Mouse (Mus musculus) CH12.LX (cell line): ENCODE data around the gene B3galt5.

Source experiments
- CHD2 ChIP-seq: IDR thresholded peaks from 2 replicates; pipeline ENCODE4 v1.6.1; 2011; ENCODE audit warnings: low read length, improper control_type of control experiment
- CTCF ChIP-seq, 2 experiments: IDR thresholded peaks in 1 of 2; conservative IDR thresholded peaks in 1 of 2; 2 replicates each; pipeline ENCODE4 v1.5.1; 2011 to 2012; ENCODE audit warnings: low read depth in 2 of 2, low read length in 2 of 2, improper control_type of control experiment in 1 of 2, inconsistent platforms in 1 of 2, mild to moderate bottlenecking in 1 of 2, moderate library complexity in 1 of 2
- E2F4 ChIP-seq: IDR thresholded peaks from 2 replicates; pipeline ENCODE4 v1.6.1; 2011; ENCODE audit warnings: low read depth, low read length, improper control_type of control experiment; ENCODE audit not compliant: insufficient replicate concordance
- ELF1 ChIP-seq: IDR thresholded peaks from 2 replicates; pipeline ENCODE4 v1.6.1; 2014; ENCODE audit warnings: low read depth, mild to moderate bottlenecking, inconsistent platforms, low read length, improper control_type of control experiment
- EP300 ChIP-seq: IDR thresholded peaks from 2 replicates; pipeline ENCODE4 v1.6.1; 2011; ENCODE audit warnings: low read length, improper control_type of control experiment
- MAX ChIP-seq: IDR thresholded peaks from 2 replicates; pipeline ENCODE4 v1.6.1; 2011; ENCODE audit warnings: low read length, improper control_type of control experiment
- MAZ ChIP-seq: IDR thresholded peaks from 2 replicates; pipeline ENCODE4 v1.6.1; 2012; ENCODE audit warnings: low read depth, mild to moderate bottlenecking, inconsistent platforms, low read length, improper control_type of control experiment, moderate library complexity
- POLR2A ChIP-seq: IDR thresholded peaks from 2 replicates; pipeline ENCODE4 v1.6.1; 2011; ENCODE audit warnings: low read depth, mild to moderate bottlenecking, improper control_type of control experiment, low read length
- USF1 ChIP-seq: IDR thresholded peaks from 2 replicates; pipeline ENCODE4 v1.6.1; 2014; ENCODE audit warnings: low read depth, mild to moderate bottlenecking, inconsistent platforms, low read length, improper control_type of control experiment
- ZC3H11A ChIP-seq: IDR thresholded peaks from 2 replicates; pipeline ENCODE4 v1.6.1; 2012; ENCODE audit warnings: low read depth, mild to moderate bottlenecking, inconsistent platforms, low read length, improper control_type of control experiment

DNA sequence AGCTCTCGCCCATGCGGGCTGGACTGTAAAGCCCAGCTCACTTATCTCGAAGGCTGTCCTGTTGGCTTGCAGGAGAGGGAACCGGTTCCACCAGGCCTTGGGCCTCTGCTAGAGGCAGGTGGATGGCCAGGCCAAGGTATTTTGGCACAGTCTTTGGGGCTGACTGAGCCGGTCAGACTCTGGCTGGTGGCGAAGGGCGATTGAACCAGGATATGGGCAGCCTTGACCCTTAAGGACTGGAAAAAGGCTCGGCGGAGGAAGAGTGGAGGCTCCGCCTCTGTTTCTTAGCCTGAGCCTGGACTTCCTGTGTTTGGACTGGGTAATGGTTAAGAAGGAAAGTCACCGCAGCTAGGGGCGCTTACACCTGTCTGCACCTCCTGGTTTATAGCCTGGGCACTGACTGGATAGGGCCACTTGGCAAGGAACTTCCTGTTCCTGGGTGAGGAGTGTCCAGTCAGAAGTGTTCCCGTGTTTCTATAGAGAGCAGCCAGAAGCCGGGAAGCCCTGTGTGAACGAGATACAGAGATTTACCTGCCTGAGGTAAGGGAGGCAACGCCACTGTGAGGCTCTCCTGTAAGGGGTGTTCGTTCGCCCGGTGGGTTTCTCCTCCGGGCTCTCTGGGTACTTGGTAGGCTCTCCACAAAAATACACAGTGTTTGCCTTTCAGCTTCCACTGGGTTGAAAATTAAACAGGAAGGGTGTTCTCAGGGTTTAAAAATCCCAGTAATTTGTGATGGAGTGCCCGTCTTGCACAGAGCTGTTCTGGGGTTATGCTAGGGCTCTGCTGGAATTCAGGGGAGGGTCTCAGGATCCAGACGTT, 125.9 kb downstream of the B3galt5 start:
- TF ChIP-seq CTCF (conservative IDR thresholded peaks at IDR 0.05 in 1 of 2, IDR thresholded peaks at IDR 0.05 in 1 of 2; ENCODE audit: low read depth in 2 of 2, low read length in 2 of 2): no peak
- TF ChIP-seq EP300: no peak
- TF ChIP-seq USF1: no peak
- no peak for TF ChIP-seq MAX
- TF ChIP-seq MAZ: no peak
- TF ChIP-seq POLR2A: no peak
- TF ChIP-seq E2F4: no peak
- no peak for TF ChIP-seq ELF1
- TF ChIP-seq ZC3H11A: no peak
- TF ChIP-seq CHD2: no peak
